Mouse (Mus musculus) small intestine, adult 2 months (tissue): Measurements from ENCODE around the gene Nnat.

Experiments
- CTCF ChIP-seq: fragments of 200-500 bp; IDR thresholded peaks from 2 replicates; pipeline ENCODE4 v1.5.1; 2012; ENCODE audit warnings: low read depth, mild to moderate bottlenecking, control low read depth, inconsistent platforms, low read length, moderate library complexity, mixed read lengths; ENCODE audit not compliant: insufficient replicate concordance, insufficient read length; ENCODE audit errors: extremely low read depth
- POLR2A ChIP-seq: fragments of 200-500 bp; IDR thresholded peaks from 2 replicates; pipeline ENCODE4 v1.6.1; 2012; ENCODE audit warnings: low read depth, mild to moderate bottlenecking, control low read depth, inconsistent platforms, low read length, moderate library complexity

DNA sequence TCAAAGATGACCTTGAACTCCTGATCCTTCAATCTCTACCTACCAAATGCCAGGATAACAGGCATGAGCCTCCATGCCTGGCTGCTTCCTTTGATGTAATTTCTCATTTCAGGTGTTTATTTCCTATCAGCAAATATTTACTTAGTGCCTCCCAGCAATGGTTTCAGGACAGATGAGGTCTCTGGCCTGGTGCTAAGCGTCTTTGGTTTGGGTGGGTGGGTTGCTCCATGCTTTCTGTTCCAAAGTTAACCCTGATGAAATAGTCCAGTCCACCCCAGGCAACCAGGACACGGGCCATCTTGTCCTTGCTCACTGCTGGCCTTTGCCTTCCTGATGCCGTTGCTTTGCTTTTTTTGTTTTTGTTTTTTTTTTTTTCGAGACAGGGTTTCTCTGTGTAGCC, 9.6 kb upstream of the Nnat start:
- TF ChIP-seq CTCF (no peak), POLR2A (no peak)
